Mouse (Mus musculus) adrenal gland (tissue): ENCODE data around the gene Mef2a.
"Not testable (repeated sequence)": the region's sequence is repeated elsewhere in the genome, so short reads cannot be mapped to it uniquely, and the experiment has no call there.

Experiments
- intact Hi-C: fragments of 180-260 bp; cut with DNase I; formaldehyde crosslinking; loops from one replicate; pipeline ENCODE4 v1.15.1; 2025

Mef2a gene

DNA sequence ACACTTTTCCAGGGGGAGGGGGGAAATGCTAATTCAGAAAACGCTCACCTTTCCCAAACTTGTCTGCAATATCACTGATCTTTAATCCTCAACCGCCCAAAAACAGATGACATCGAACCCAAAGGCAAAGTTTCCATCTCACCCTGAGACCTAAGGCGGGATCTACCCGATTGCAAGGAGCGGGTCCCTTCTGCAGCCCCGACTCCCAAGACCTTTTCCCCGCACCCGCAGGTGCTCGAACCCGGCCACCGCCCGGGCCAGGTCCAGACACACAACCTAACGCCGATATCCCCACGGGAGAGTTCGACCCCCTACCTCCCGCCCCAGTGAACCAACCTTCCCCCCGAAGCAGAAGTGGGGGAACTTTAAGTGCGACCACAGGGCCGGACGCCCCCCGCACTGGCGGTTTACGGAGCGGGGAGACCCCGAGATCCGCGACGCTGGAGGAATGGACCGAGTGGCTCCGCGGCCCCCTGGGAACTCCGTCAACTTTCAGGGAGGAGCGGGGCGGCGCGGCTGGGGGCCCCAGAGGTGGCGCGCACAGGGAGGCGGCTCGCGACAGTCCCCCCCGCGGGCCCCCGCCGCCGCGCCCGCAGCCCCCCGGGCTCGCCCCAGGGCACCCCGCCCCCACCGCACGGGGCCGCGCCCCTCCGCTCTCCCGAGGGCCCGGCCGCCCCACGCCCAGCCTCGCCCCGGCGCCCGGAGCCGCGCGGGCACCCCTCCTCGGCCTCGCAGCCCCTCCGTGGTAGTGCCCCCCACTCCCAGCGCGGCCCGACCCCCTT lies 576 bp downstream of the Mef2a start:
- intact Hi-C loops: loop anchor here (5.0 kb wide), 4 partner anchors 50 to 130 kb away; no protein-coding TSS in a partner anchor

DNA sequence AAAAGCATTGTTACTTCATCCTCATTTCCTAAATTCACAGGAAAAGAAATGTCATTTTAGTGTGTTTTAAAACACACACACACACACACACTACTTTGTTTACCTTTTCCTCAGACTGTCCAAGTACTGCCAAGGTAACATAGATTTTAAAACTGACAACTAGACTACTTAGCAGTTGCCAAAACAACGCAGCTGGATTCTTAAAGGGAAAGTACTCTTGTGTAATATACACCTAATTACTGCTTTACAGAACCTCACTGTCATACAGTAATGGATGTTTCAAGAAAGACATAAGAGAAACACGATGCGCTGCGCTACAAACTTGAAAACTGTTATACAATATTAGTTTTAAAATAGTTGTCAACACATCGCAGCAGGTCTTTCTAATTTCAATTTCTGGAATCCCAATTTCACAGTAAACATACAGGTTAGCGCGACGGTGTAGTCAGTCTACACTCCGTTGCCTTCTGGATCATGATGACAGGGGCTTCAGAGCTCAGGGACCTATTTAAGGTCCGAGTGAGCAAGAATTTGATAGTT lies 1.2 kb downstream of the Mef2a start:
- intact Hi-C loops: loop anchor here (5.0 kb wide), 4 partner anchors 51 to 129 kb away; no protein-coding TSS in a partner anchor

DNA sequence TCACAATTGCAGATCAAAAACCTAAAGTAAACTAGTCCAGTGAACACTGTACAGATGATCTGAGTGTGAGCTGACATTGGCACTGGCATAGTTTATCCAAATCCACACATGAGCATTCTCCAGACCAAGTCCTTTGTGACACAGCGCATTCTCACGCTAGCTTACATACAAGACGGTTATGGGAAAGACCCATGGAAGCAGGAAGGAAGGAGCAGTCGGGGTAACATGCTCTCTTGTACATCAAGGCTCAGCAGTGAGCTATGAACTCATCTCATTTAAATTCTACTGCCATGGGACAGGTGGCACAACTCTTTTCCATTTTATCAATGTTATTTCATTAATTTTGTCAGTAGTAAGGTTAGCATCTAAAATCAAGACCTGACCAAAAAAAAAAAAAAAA lies 3.0 kb downstream of the Mef2a start:
- intact Hi-C loops: loop anchor here (5.0 to 10.0 kb wide), 5 partner anchors 53 to 155 kb away; no protein-coding TSS in a partner anchor

DNA sequence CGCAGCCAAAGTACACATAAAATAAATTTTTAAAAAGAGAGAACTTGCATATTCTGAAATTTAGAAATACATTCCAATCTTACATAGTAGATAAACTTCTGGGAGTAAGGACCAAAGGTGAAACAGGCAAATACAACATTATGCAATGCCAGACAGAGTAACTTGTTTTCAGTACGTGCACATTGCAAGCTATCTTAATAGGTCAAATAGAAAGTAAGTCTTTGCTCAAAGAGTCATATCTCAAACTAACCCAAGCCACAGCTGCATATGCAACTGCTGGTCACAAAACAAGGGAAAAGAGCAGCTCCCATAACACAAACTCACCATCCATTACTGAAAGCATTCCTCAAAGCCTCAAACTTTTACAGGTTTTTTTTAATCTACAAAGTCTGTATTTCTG lies 4.3 kb downstream of the Mef2a start:
- intact Hi-C loops: loop anchor here (10.0 kb wide), 1 partner anchor 156 kb away; no protein-coding TSS in a partner anchor

DNA sequence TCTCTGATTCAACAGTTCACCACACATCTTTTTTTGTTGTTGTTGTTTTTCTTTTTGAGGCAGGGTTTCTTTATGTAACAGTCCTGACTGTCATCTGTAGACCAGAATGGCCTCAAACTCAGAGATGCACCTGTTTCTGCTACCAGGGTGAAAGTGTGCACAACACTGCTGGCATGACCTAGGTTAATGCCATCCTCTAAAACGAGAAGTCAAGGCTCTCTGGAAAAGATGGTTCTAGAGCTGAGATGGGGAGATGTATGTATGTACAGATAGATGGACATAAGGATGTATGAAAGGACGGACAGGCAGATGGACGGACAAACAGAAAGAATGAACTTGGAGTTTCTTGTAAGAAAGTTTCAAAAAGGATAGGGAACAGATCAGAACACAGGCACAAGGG lies 12.1 kb downstream of the Mef2a start:
- intact Hi-C loops: loop anchor here (10.0 kb wide), 1 partner anchor 164 kb away; no protein-coding TSS in a partner anchor

DNA sequence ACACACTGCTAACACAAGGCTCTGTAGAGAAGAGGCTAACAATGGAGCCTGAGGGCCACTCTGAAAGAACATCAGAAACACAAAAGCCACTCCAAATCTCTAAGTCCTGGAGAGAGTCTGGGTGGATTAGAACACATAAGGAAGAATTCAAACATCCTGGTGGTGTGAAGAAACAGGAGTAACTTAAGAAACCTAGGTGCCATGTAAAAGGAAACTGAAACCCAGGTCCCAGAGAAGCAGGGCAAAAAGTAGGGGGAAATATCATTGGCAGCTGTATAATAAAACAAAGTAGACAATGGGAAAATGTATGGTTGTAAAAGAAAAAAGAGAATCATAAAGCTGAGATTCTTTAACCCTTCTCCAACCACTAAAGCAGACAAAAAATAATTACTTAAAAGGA lies 12.8 kb downstream of the Mef2a start:
- intact Hi-C loops: loop anchor here (10.0 kb wide), 1 partner anchor 165 kb away; no protein-coding TSS in a partner anchor

DNA sequence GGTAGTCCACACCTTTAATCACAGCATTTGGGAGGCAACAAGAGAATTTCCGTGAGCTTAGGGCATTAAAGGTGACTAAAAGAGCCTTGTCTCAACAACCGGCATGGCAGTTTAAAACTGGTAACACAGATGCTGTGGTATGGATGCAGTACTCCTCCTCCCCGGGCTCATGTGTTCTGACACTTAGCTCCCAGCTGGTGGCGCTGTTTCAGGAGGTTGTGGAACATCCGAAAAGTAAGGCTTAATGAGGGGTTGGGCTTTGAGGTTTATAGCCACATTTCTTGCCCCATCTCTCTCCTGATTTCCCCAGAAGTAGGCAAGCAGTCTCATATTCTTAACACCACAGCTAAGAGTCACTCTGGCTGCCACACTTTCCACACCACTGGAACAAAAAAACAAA lies 16.8 kb downstream of the Mef2a start:
- intact Hi-C loops: no loop called here

DNA sequence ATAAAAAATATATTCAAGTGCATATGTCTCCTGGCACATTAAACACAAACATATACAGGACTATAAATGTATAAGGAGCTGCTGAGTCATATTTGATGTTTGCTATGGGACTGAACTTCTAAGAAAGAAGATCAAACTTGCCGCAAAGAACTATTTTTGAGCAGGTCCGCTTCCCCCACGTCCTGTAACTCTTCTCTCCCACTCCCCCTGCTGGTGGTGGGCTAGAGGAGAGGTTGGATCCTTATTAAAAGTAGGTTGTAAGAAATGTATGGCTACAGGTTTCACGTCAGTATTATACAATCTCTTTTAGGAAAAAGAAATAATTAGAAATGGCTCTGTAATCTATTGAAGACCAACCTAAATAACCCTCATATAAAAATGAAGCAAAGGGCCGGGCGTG lies 19.0 kb downstream of the Mef2a start:
- intact Hi-C loops: no loop called here

DNA sequence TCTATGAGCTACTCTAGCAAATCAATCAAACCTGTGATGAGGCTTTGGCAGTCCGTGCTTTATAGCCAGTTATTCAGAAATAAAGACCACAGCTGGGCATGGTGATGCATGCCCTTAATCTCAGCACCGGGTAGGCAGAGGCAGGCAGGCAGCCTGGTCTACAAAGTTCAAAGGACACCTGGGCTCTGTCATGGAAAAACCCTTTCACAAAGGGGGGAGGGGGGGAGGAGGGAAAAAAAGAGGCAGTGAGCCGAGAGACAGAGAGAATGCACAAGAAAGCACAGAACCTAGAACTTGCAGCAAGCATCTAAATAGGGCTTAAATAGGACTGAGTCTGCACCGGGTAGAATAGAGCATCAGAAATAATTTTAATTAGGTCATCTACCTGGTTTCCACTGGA lies 19.7 kb downstream of the Mef2a start:
- intact Hi-C loops: no loop called here

DNA sequence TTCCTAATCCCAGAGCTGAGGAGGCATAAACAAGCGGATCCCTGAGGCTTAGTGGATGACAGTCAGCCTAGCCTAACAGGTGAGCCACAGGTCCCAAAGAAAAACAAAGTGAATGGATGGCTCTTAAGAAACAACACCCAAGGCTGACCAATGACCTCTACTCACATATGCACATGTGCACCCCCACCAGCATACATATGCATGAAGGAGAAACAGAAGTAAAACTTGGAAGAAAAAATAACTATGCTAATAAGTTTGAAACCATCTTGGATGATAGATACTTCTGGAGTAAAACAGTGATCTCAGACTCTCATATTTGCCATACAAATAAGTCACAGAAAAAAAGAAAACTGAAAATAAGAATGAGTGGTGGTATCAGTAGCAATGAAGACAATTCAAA lies 28.2 kb downstream of the Mef2a start:
- intact Hi-C loops: no loop called here

DNA sequence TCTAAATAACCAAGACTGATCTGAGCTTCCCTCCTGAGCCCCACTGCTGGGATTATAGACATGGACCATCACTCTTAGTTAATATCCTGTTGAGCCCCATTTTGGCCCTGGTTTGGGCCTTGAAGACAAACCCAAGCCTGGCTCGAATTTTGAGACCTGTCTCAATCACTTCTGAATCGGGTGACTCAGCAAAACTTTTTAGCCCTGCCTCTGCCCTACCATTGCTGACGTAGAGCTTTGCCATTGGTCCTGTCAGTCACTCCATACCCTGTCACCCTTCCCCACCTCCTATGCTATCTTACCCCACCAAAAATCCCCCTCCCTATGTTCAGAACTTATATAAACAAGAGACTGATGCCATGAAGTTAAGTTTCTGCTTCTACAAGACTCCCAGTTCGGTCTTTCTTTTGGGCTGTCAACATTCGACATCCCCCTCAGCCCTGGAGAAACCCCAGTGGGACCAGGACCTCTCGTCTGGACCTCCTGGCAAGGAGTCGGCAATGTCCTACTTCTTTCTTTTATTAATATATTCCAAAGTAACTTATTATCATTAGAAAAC lies 30.5 kb downstream of the Mef2a start:
- intact Hi-C loops: no loop called here

DNA sequence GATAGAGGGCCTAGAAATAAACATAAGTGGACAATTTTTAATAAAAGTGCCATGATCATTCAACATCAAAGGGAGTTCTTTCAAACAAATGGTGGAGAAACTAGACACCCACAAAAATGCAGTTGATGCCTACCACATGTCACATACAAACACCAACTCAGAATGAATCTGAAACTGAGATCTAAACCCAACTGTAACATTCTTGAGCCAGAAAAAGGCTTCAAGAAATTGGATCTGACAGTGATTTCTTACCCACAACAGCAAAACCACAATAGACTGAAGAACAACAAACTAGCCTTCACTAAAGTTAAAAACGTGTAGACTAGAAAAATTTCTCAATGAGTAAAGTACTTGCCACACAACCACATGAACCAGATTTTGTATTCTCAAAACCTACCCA lies 52.3 kb downstream of the Mef2a start:
- intact Hi-C loops: no loop called here

DNA sequence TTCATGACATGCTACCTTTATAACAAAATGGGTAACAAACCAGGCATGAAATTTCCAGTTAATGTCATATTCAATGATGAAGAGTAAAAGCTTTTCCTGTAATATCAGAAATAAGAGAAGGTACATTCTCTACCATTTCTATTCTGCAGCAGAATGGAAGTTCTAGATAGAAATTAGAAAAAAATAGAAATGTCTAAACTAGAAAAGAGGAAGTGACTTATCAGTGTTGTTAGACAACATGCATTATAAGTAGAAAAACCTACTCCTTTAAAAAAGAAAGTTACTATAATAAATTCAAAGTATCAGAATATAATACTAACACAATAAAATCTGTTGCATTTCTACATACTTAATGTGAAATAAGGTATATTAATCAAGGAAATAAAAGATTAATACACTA lies 54.0 kb downstream of the Mef2a start:
- intact Hi-C loops: no loop called here

DNA sequence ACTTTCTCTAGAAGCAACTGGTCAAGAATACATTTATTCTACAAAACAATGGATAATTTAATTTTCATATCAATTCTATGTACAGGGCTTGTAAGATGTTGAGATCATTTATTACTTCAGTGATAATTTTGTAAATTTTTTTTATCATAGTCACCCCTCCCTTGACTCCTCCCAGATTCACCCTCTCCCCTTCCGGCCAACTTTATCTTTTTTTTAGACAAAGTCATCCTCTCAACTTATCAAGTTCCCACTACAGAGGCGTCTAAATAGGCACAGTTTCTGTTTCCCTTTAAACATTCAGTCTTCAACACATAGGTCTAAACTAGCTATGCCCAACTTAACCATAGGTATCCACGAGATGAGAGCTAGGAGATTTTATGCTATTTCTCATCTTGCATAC lies 59.5 kb downstream of the Mef2a start:
- intact Hi-C loops: no loop called here

DNA sequence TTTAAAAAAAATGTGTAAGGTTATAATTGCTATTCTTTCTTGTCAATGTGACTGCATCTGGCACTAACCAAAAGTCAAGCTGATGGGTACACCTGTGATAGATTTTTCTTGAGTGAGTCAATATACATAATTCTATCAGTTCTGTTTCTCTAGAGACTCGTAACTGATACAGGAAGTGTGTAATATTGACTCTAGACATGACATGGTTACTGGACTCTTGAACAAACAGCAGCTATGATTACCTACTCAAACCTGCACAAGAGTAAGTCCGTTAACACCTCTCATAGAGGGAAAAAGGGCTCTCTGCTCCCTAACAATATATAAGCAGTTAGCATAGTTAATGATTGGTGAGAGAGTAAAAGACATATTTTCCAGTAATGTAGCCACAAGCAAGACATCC lies 62.5 kb downstream of the Mef2a start:
- intact Hi-C loops: no loop called here

DNA sequence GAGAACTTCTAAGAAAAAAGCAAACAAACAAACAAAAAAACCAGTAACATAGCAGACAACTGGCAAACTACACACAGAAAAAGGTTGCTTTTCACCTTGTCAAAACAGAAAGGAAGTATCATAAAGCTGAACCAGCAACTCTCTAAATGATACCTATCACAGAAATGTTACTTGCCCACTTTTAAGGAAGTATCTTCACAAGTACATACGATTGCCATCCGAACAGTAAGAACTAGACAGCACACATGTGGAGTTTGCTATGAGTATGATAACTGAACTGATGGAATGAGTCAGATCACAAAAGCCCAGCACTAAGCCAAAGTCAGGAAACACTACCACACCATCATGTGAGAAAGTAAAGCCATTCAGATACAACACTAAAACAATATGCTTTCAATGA lies 64.6 kb downstream of the Mef2a start:
- intact Hi-C loops: no loop called here

DNA sequence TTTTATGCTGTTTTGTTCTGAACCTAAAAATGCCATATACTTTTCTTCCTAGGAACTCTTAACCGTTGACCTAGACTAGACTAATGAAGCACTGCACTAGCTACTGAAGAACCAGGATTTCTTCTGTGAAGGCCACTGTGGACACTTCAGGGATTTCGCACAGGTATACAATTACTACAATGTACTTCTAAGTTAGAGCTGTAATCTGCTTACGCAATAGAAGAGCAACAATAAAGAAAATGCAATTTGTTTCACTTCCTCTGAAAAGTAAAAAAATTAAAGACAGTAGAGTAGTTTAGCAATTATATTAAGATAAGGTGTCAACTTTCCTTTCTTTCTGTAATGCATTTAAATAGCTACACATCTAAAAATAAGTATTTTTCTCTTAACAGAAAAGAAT lies 65.6 kb downstream of the Mef2a start:
- intact Hi-C loops: no loop called here

DNA sequence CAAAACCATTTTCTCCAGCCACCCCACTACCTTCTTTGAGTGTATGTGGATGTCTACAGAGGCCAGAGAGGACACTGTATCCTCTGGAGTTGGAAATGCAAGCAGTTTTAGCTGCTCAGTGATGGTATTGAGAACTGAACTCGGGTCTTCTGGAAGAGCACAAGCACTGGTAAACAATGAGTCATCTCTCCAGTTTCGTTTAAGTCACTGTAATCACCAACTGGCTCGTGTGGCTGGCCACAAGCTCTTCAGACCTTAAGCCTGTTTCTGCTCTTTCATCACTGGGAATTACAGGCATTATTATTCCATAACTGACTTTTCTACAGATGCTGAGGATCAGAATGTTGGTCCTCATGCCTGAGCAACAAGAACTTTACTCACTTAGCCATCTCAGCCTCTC lies 67.7 kb downstream of the Mef2a start:
- intact Hi-C loops: no loop called here

DNA sequence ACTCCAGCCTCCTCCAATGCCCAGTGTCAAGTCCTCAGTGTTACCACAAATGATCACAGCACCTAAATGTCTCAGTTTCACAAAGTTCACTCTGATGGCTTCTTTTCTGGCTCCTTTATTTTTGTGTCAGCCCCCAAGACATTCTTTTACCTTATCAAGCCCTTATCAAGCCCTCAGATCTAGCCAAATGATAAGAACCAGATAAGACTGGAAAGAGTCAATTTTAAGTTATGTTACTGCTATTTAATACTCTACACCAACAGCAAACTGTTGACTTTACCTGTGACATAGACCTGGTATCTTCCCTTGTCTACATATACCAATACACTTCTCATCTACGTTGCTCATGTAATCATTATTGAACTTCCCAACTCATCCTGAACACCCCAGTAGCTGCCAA lies 76.2 kb downstream of the Mef2a start:
- intact Hi-C loops: no loop called here

DNA sequence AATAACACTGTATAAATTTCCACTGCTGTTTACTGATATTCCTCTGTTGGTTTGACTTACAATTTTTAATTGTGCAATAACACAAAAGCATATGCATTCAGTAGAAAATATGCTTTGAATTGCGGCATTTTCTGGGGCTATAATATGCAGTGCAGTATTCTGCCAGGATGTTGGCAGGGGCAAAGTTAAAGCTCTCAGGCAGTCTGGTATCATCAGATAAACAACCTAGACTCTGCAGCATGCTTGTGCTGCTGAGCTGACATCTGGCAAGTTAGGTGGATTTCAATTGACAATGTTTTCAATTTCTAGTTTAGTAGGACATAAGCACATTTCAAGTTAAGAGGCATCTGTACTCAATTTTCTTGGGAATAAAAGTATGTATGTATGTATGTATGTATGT lies 81.3 kb downstream of the Mef2a start:
- intact Hi-C loops: no loop called here

DNA sequence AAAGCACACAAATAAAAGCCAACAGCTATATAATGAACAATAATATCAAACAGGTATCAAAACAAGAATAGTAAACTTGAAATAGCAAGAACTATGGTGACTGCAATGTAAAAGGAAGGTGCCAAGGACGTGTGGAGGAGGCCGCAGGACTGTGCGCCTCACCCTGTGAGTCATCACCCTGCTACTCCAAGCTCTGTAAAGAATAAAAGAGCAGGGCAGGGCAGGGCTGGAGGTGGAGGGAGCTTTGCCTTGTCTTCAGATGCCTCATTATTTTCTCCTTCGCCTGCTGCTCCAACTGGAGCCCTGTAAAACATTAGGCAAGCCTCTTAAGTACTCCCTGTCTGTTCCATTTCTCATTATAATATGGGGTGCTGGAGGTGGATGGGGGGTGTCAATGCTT lies 85.2 kb downstream of the Mef2a start:
- intact Hi-C loops: no loop called here

DNA sequence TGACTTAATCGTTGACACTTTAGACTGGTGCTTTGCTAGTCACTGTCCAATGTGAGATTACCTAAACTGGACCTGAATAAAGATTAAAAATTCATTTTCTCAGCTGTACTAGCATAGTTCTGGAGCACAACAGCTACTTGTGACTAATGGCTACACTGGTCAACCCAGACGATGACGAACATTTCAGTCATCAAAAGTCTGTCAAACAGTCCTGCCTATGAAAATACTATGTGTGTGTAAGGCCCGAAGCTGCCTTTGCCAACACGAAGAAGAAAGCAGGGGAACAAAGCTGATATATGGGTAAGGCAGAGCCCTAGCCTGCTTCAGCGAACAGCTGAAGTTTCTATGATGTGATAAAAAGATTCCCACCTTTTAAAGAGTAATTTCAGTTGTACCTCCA lies 89.1 kb downstream of the Mef2a start:
- intact Hi-C loops: no loop called here

DNA sequence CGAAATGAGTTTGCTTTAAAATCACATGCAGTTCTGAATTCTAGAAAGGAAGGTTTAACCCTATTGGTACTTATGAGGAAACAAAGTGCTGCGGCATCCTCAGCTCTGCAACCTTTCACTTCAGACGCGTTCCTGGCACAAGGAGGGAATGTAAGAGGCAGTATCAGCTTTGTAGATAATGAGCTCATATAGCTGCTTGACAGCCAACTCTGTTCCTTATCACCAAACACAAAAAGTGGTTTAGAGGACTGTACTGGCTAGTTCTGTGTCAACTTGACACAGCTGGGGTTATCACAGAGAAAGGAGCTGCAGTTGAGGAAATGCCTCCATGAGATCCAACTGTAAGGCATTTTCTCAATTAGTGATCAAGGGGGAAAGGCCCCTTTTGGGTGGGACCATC lies 102.2 kb downstream of the Mef2a start:
- intact Hi-C loops: not testable (repeated sequence)
